Mouse (Mus musculus) megakaryocyte-erythroid progenitor cell, adult 5-6 weeks (primary cell): ENCODE data around the gene Tmem117. TPM values are rescaled to one million over a fixed set of nuclear protein-coding genes. Genes with fewer than 3 reads are reported as not detected.

Source experiments
- ATAC-seq: replicated peaks from 2 replicates; pipeline ENCODE4 v1.8.0; 2016; ENCODE audit warnings: mild to moderate bottlenecking, inconsistent platforms; ENCODE audit not compliant: severe bottlenecking, poor library complexity, low FRiP score, low TSS enrichment
- total RNA-seq, 2 experiments: library from RNA; stranded (forward) in 1 of 2; stranded (reverse) in 1 of 2; fragments of 200-1000, 215-1000 nt in 1 of 2; fragments of >200 nt in 1 of 2; fragmentation: Nextera tagmentation in 1 of 2; gene quantifications; 2 replicates each; pipeline ENCODE4 v1.2.3; 2014 to 2017

Gene Tmem117
- total RNA-seq (2014; fragmentation: Nextera tagmentation) (not detected in 2 replicates), total RNA-seq (2017) (not detected in 2 replicates)

DNA sequence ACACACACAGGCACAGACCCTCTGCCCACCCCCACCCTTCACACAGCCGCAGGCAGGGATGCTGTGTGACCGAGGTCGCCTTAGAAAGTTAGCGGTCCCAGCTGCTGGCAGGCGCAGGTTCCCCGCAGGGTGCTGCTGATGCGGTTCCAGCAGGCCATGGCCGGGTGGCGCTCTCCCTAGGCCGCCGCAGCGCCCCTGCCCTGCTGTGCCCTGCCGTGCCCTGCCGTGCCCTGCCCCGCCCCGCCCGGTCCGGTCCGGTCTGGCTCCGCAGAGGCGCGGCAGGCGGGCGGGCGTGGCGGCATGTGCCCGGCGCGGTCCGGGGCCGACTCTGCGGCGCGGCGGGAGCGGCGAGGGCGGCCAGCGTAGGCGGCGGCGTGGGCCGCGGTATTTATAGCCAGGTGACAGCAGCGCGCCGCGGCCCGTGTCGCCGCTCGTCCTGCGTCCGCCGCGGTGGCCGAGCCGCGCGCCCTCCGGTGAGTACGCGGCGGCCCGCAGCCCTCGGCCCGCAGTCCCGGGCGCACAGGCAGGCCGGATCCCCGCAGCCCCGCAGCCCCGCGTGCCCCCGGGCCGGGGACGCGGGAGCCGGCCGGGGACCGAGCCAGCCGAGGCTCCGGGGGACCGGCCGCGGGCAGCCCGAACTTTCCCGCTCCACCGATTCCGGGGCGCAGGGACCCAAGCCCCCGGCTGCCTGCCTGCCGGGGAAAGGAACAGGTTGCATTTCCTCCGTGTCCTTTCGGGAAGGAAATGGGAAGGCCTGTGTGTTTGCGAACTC, at the start of gene Tmem117:
Gene Tmem117 (plus strand): TSS at position 403 of the 772 bp plus-strand sequence.
- ATAC-seq, result peak; percentile 71

DNA sequence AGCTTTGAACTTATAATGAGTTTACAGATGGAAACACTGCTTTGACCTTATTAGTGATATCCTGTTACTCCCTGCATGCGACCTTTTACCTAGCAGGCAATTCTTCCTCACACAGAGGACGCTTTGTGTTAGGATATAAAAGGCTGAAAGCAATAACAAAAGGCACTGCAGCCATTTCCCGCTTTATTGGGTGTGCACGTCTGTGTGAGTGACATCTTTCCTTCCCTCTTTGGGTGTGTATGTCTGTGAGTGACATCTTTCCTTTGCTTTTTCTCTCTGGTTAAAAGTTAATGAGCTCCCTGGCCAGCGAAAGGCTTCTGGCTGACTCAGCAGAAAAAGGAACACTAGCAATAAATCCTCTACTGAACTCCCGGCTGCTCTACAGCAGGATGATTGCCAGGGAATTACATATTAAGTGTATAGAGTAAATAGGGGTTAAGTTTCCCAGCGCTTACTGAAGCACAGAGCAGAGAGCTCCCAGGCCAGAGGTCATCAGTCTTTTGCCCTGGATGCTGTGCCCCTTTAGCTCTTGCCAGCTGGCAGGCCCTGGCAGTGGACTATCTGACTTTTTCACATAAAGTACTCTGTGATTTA, 46.9 kb upstream of the Tmem117 start:
- ATAC-seq, result no peak

DNA sequence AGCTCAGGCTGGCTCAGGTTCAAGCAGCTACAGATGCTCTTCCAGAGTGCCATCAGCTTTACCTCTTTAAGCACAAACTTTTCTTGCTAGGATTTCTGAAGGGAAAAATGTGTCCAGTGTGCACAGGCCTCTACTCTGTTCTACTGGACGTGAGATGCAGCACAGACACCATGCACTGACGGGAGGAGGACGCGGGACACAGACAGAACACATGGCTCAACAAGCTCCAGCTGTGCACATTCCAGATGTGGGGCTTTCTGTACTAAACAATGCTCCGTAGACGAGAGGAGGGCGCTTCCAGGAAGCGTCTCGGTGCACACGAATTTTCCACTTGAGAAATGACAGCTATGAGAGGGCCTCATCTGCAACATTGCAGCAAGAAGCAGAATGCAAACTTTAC, 45.9 kb upstream of the Tmem117 start:
- no peak for ATAC-seq

GRCm38 (mm10) chr15:94584738-94585137, 44.3 kb upstream of the Tmem117 start:
- no peak for ATAC-seq

DNA sequence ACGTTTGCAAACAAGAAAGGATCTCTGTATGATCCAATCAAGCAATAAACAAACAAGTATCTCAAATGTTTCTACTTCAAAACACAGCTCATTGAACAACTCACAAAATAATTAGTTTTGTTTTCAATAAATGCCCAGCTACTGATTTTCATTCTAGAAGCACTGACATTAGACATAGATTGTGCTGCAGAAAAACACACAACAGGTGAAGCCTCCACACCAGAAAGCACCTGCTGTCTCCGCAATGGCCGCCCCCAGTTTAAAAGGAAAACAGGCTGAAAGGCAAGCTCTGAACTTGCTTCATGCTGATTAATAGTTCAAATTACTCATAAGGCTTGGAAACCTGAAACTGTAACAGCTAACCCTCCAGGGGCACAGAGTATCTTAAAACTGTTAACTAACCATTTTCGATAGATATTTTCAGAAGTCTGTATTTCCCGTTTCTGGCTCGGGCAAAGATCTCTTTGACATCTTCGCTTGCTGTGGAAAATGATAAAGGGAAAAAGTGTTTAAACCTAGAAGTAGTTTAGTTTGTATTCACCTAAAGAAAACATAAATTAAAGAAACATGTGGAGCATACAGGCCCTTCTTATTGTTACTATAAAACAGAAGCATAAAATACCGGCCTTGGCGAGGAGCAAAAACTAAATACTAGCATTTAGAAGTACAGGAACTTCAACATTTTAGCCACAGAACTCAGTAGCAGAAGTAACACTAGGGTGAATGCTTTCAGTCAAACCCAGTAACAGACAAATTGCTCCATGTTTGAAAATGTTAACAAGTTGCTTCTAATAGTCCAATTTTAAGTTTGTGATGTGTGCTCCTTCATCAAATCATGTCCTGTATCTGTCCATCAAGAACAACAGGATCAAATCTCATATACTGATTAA, 41.0 kb upstream of the Tmem117 start:
- ATAC-seq, result no peak

DNA sequence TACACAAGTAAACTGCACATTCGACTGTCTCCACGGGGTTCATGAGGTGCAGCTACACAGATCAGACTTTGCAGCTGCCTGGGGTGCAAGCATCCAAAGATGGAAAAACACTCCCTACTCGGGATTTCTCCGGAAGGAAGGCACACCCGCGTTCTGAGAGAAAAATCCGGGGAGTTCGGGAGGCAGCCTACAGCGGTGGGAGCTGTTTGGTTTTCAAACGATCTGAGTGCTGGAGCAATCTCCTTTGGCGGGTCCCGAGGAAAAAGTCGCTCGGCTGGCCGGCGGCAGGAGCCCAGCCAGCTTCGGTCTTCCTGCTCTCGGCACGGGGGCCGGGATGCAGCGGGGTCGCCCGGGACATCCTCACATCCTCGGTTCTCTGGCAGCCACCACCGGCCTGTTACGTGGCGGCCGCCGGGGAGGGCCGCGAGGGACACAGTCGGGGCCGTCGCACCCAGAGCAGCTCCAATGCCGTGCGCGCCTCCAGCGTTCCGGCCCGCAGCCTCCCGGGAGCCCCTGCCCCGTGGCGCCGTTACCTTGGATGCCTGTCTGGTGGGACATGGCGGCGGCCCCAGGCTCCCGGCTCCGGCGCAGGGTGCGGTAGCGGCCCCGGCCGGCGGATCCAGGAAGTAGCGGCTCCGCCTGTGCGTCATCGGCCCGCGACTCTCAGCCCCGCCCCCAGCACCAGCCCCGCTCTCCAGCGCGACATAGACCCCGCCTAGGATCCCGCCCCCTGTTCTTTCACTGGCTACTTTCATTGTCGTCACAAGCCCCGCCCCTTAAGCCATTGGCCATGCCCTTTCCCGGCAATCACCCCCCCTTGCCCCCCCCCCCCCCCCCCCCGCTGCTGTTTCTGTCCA, 39.6 kb upstream of the Tmem117 start, which contains the start of gene Twf1:
Gene Twf1 (minus strand): TSS at position 671 of the 857 bp plus-strand sequence.
- peak; percentile 99 for ATAC-seq

DNA sequence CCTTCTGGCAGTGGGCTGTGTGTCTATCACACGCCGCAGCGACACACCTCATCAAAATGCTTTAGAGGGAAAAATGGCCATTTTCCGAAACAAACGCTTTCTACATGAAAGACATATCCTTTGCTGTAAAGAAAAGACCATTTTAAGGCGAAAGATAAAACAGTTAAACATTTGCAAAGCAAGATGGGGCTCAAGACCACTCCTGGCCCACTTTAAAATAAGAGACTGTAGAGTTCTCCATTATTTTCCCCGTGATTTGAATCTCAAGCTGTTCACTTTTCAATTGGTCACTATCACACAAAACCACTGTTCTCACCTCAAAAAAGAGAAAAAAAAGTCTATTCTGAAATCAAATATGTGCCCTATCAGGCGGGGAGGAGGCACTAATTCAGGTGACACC, 38.9 kb upstream of the Tmem117 start:
- ATAC-seq, result no peak

DNA sequence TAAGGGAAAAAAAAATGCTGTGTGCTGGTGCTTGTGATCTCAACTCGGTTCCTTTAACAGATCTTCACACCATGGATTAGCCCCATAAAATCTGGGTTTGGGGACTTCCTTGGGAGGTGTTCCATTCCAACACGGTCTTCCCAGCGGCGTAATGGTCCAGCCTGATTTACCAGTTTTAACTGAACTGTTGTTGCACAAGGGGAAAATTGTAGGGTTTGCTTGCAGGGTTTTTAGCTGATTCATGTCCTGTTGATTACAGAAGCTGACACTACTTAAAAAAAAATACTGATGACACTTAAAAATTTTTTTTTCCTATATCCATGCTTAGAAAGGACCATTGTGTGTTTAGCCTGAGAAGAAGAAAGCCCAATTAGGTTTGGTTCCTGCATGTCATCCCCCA, 37.7 kb upstream of the Tmem117 start:
- no peak for ATAC-seq

DNA sequence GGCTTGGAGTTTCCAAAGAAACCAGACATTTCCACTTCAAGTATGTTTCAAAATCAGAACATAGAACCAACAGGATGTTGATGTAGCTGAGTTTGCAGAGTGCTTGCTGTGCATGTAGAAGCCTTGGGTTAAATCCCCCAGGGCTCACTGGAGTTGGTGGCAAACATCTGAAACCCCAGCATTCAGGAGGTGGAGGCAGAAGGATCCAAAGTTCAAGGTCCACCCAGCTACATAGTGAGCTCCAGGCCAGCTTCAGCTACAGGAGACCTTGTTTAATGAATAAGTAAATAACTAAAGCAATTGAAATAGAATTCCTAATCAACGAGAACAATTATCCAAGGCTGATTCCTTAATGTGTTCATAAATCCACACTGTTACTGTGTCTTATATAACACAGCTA, 35.4 kb upstream of the Tmem117 start:
- ATAC-seq, result no peak

DNA sequence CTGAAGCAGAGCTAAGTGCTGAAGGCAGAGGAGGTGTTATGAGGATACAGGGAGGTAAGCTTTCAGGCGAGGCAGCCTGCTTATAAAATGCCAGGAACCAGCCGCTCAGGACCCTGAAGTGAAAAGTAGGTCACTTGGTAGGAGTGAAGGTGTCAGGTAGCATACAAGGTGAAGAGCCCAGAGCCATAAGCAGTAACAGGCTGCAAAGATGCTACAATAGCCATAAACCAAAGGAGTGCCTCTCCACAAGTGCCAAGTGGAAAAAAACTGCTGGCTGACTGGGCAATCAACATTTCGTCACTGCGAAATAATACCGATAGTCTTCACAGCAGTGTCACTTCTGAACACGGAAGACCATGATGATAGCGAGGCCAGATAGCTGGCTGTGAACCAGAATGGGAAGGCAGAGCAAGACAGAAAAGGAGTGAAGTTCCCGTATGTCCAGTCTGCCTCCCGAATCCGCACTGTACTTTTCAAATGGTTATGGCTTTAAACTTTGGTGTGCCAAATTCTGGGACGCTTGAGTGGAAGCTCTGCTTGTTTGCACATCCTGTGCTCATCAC, 28.8 kb upstream of the Tmem117 start:
- no peak for ATAC-seq

DNA sequence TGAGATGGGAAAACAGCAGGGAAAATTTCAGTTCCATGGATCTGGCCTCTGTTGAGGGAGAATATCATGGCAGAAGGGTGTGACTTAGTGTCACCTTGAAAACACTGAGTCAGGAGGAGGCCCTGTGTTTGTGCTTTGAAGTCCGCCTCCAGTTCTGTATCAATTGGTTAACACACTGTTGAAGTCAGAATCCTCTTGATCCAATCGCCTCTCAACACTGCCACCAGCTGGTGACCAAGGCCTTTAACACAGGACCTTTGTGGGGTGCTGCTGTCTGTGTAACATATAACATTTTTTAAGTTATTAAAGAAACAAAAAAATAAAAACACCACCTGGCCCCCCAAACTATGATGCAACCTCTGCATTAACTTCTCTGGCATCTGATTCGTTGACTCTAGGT, 27.7 kb upstream of the Tmem117 start:
- ATAC-seq, result peak; percentile 88

- ATAC-seq, result no peak
These were observed 26.6 kb upstream of the Tmem117 start for GRCm38 (mm10) chr15:94602441-94602840.

DNA sequence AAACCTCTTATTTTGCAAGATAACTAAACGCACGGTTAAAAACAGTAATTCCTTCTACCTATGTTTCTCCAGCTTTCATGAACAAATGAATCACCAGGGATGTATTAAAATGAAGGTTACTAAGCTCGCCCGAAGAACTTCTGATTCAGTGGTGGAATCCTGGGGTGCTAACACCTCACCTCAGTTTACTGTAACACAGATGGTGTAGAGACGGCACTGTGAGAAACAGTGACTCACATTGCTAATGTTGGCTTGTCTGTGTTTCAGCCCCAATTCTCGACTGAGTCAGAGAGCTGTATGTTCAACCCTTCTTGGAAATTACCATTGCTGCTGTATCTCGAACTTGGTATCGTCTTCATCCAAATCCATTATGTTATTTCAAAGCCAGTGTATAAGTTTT, 21.3 kb upstream of the Tmem117 start:
- ATAC-seq, result no peak

DNA sequence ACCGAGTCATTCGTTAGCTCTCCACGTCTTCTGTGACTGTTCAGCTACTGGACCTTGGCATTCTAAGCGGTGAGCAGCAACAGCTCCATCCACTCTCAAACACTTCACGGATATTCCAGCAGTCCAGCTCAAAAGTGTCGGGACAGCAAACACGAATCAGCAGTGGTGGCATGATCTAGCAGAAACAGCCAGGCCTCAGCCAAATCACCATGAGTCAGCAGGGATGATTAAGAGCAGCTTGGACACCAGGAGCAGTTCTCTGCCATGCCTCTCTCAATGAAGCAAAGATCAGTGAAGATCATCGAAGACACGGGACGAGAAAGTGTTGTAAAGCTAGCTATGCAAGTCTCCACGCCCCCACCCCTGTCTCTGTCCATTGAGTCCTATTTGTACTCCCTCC, 13.0 kb upstream of the Tmem117 start:
- ATAC-seq, result no peak

DNA sequence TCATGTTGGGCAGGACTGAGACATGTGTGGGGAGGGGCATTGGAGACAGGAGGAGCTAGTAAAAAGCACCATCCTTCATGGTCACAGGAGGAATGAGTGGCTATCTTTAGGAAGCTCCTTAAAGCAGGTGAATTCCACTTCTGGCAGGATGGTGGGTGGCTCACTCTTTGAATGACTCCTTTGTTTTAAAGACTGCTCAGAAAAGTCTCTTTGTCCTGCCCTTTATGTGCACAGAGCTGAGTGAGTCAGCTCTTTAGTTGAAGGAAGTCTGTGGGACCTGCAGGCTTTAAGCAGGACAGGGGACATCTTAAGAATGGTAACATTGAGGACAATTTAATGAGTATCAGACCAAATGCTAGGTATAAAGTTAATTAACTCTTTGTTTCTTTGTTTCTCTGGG, 8.1 kb upstream of the Tmem117 start:
- ATAC-seq, result no peak

DNA sequence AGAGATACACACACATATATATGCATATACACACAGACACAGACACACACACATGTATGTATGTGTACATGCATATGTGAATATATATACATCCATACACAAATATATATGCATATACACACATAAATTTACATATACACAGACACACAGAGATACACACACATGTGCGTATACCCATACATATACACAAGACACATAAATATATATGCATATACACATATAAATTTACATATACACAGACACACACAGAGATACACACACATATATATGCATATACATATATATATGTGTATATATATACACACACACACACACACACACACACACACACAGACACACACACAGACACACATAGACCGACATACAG, 586 bp upstream of the Tmem117 start:
- ATAC-seq, result no peak

- no peak for ATAC-seq
These were observed 1.5 kb downstream of the Tmem117 start for GRCm38 (mm10) chr15:94630553-94630952.

- no peak for ATAC-seq
These were observed 5.5 kb downstream of the Tmem117 start for GRCm38 (mm10) chr15:94634524-94634923.

DNA sequence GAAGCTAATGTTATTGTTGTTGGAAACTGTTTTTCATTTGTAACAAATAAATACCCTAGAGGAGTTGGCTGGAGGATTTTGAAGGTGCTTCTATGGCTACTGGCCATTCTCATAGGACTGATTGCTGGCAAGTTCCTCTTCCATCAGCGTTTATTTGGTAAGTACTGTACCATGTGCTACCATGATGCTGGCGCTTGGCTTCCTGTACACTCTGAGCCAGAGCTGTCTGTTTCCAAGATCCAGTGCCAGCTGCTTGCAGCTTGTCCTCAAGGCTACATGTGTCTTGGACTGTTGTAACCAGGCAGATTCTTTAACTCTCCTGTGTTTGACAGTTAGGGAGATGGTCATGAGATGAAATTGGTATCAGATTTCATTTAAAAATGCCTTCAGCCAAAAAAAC, 9.2 kb downstream of the Tmem117 start:
- ATAC-seq, result no peak
